Mouse (Mus musculus) left cerebral cortex, adult 18-20 months (tissue): ENCODE data around the gene Bcl2l14. TPM values are rescaled to one million over a fixed set of nuclear protein-coding genes. Genes with fewer than 3 reads are reported as not detected.
A peak's percentile ranks its signal among the peaks of the same experiment; 100 is the strongest.

Experiments used
- DNase-seq, 2 experiments: peaks; one replicate each; pipeline ENCODE4 v3.0.0; 2021 to 2022; ENCODE audit warnings: low spot score in 2 of 2, mixed read lengths in 1 of 2
- total RNA-seq, 2 experiments: library from RNA; stranded (reverse); gene quantifications; 2 replicates each; pipeline ENCODE4 v1.2.3; 2021

Bcl2l14 gene
- total RNA-seq, 2 experiments from 2014 or later: not detected

GRCm38 (mm10) chr6:134442219-134442618 is 46.1 kb downstream of the Bcl2l14 start:
- DNase-seq: no peak

- no peak for DNase-seq
Observed at GRCm38 (mm10) chr6:134443198-134443904, 47.2 kb downstream of the Bcl2l14 start.

GRCm38 (mm10) chr6:134443925-134444324 is 47.8 kb downstream of the Bcl2l14 start:
- no peak for DNase-seq

- DNase-seq: no peak
Observed at GRCm38 (mm10) chr6:134448451-134448850, 52.3 kb downstream of the Bcl2l14 start.

GRCm38 (mm10) chr6:134449958-134450357 is 53.8 kb downstream of the Bcl2l14 start:
- peak; percentile 21 to 31 for DNase-seq

GRCm38 (mm10) chr6:134450661-134451119 is 54.6 kb downstream of the Bcl2l14 start:
- DNase-seq: peak; percentile 22 to 50

- no peak for DNase-seq
Observed at GRCm38 (mm10) chr6:134454093-134454492, 58.0 kb downstream of the Bcl2l14 start.

GRCm38 (mm10) chr6:134458376-134458775 is 62.3 kb downstream of the Bcl2l14 start:
- DNase-seq: no peak

GRCm38 (mm10) chr6:134461175-134461574 is 65.1 kb downstream of the Bcl2l14 start:
- DNase-seq: no peak

GRCm38 (mm10) chr6:134466671-134467229 is 70.6 kb downstream of the Bcl2l14 start:
- no peak for DNase-seq

GRCm38 (mm10) chr6:134469297-134469696 is 73.2 kb downstream of the Bcl2l14 start:
- no peak for DNase-seq

- DNase-seq: peak; percentile 41 to 45
Observed at GRCm38 (mm10) chr6:134470857-134471256, 74.7 kb downstream of the Bcl2l14 start.

GRCm38 (mm10) chr6:134473143-134473561 is 77.0 kb downstream of the Bcl2l14 start:
- no peak for DNase-seq

- DNase-seq: no peak
Observed at GRCm38 (mm10) chr6:134479481-134479880, 83.4 kb downstream of the Bcl2l14 start.

GRCm38 (mm10) chr6:134486318-134486717 is 90.2 kb downstream of the Bcl2l14 start:
- no peak for DNase-seq

Other genes starting within 250 kb of the Bcl2l14 start
- 10 to 100 TPM; 45.9 to 47.3 TPM for gene Lrp6, start 170.6 kb downstream of the Bcl2l14 start, total RNA-seq
- gene Mansc1, start 236.2 kb downstream of the Bcl2l14 start, total RNA-seq: 10 to 100 TPM; 12.8 to 14.9 TPM
- 10 to 100 TPM; 37.3 to 38.4 TPM for gene Borcs5, start 243.2 kb downstream of the Bcl2l14 start, total RNA-seq